Mouse (Mus musculus): ENCODE data around the gene Kalrn.

GRCm38 (mm10) chr16:34508125-34508524, 65.2 kb downstream of the Kalrn start:
- no peak for TF ChIP-seq CTCF (conservative IDR thresholded peaks at IDR 0.05; ENCODE audit: low read length)
- TF ChIP-seq POU5F1 (IDR thresholded peaks at IDR 0.05; ENCODE audit: borderline replicate concordance, low read length) = no peak
- TF ChIP-seq NANOG (IDR thresholded peaks at IDR 0.05; ENCODE audit: borderline replicate concordance, low read length) = no peak

All from E14TG2a.4 (cell line).